Mouse (Mus musculus) G1E (cell line): ENCODE results near the gene Mrpl41. TPM values are rescaled to one million over a fixed set of nuclear protein-coding genes. Genes with fewer than 3 reads are reported as not detected.

Experiments
- ATAC-seq: 2 replicates; pipeline ENCODE4 v1.8.0; 2016; ENCODE audit warnings: mild to moderate bottlenecking; ENCODE audit not compliant: insufficient number of reproducible peaks, poor library complexity, low FRiP score, severe bottlenecking; ENCODE audit errors: extremely low read depth
- DNase-seq: peaks from one replicate; pipeline ENCODE4 v3.0.0; 2012; ENCODE audit warnings: low spot score
- H3K27me3 ChIP-seq: 2 replicates; pipeline ENCODE4 v1.6.1; 2012; ENCODE audit warnings: mild to moderate bottlenecking, low read length, inconsistent platforms; ENCODE audit not compliant: insufficient read depth
- H3K36me3 ChIP-seq: replicated peaks from 2 replicates; pipeline ENCODE3; 2012; ENCODE audit warnings: mild to moderate bottlenecking, inconsistent platforms
- H3K4me1 ChIP-seq: 2 replicates; pipeline ENCODE4 v1.6.1; 2012; ENCODE audit warnings: low read depth, low read length, inconsistent platforms, mixed read lengths; ENCODE audit not compliant: insufficient read depth
- H3K4me3 ChIP-seq: 2 replicates; pipeline ENCODE4 v1.5.1; 2012; ENCODE audit warnings: low read depth, mild to moderate bottlenecking, inconsistent platforms, low read length, moderate library complexity, mixed read lengths
- H3K9me3 ChIP-seq: replicated peaks from 2 replicates; pipeline ENCODE4 v1.6.1; 2012; ENCODE audit warnings: inconsistent platforms
- CTCF ChIP-seq: IDR thresholded peaks from 2 replicates; pipeline ENCODE4 v1.5.1; 2012; ENCODE audit warnings: low read depth, low read length, inconsistent platforms, mixed read lengths
- GATA1 ChIP-seq: IDR thresholded peaks from 2 replicates; pipeline ENCODE4 v1.6.1; 2012; ENCODE audit warnings: borderline replicate concordance, low read length, inconsistent platforms, mixed read lengths
- GATA2 ChIP-seq: IDR thresholded peaks from 2 replicates; pipeline ENCODE4 v1.6.1; 2012; ENCODE audit warnings: low read depth, low read length, inconsistent platforms, borderline replicate concordance
- POLR2AphosphoS5 ChIP-seq: IDR thresholded peaks from 2 replicates; pipeline ENCODE4 v1.6.1; 2012; ENCODE audit warnings: low read depth, low read length, inconsistent platforms; ENCODE audit not compliant: insufficient replicate concordance
- TAL1 ChIP-seq: conservative IDR thresholded peaks from 2 replicates; pipeline ENCODE4 v1.6.1; 2012; ENCODE audit warnings: low read depth, low read length, inconsistent platforms, mixed read lengths
- polyA plus RNA-seq: library from polyadenylated mRNA; stranded (reverse); fragments of >175 nt; gene quantifications from 2 replicates; pipeline ENCODE4 v1.2.3, GENCODE M21; 2012
- total RNA-seq, 2 experiments: library from RNA; stranded (forward) in 1 of 2; stranded (reverse) in 1 of 2; fragments of 200-1000 nt in 1 of 2; fragments of >200 nt in 1 of 2; fragmentation: Nextera tagmentation in 1 of 2; gene quantifications; 2 replicates each; pipeline ENCODE4 v1.2.3; 2014 to 2017

Mrpl41 gene
- total and polyA plus RNA-seq, 3 experiments = 41.6 to 128 (median 55.2) TPM

DNA sequence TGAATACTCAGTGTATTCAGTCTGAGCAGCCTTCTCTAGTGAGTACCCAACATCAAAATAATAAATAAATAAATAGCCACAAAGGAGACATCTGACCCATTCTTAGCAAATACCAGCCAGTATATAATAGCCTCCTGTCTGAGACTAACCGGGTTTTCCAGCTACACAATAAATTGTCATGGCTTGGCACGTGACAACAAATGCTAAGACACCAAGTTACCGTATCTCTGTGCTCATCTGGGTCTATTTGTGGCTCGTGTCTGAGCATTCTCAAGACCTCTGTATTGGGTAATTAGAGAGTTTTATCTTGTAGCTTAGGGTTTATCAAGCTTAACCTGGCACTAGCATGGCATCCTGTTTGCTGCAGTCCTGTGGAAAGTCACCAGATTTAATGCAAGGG is 32.8 kb downstream of the Mrpl41 start:
- DNase-seq (no peak), ATAC-seq (no peak; the same call in 1 of the 2 replicates)
- H3K27me3 ChIP-seq = peaks cover 23% of the 10 kb centered on the region
- H3K36me3 ChIP-seq = no peaks in the 10 kb centered on the region
- TF ChIP-seq CTCF = no peak
- no peak for TF ChIP-seq GATA2
- no peak for TF ChIP-seq GATA1
- TF ChIP-seq TAL1 = no peak
- TF ChIP-seq POLR2AphosphoS5 = no peak
- H3K4me3 ChIP-seq = no peak overlapping the region
- no peaks in the 10 kb centered on the region for H3K9me3 ChIP-seq
- H3K4me1 ChIP-seq = peaks cover 7% of the 10 kb centered on the region; the same call in 1 of the 2 replicates

DNA sequence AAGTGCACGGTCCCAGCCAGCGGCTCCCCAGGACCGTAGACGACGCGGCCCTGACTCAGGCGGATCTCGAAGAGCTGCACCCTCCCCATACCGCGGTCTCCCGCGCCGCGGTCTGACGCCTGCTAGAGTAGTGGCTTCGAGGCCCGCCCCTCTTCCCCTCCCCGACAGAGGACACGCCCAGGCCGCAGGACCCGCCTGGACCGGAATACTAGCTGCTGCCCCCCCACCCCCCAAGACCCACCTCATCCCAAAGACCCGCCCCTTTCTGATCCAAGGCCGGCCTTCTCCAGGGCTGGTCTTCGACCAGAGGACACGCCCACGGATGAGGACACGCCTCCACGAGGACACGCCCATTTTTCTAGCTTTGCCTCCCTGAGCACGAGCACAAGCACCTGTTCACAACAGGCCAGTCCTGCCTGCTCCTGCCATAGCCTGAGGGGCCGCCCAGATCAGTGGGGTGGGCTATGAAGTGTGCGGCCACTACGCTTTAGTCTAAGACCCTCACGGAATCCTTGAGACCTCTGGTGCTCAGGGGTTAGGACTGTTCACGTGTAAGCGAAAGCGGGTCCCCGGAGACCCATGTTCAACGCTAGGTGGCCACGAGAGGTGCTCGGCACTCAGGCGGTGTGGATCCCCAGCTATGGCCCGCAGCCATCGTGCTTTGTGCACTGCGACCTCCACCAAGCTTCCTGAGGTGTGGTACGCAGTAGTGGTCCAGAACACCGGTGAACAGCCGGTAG is 39.7 kb downstream of the Mrpl41 start, which contains the start of gene Arrdc1:
Gene Arrdc1 (minus strand): TSS at position 196 of the 740 bp plus-strand sequence.
- Histone ChIP-seq H3K9me3 (no peaks in the 10 kb centered on the region), H3K4me3 (peak within 1 kb of the TSS; percentile 89), H3K4me1 (peaks cover 30% of the 10 kb centered on the region), H3K27me3 (peaks cover 23% of the 10 kb centered on the region), H3K36me3 (peaks cover 19% of the 10 kb centered on the region)
- TF ChIP-seq TAL1 (no peak), CTCF (0 out of 2 replicates have a peak, but pooled peaks have one; percentile 14)
- ATAC-seq (peak; percentile 90), DNase-seq (peak; percentile 82)

DNA sequence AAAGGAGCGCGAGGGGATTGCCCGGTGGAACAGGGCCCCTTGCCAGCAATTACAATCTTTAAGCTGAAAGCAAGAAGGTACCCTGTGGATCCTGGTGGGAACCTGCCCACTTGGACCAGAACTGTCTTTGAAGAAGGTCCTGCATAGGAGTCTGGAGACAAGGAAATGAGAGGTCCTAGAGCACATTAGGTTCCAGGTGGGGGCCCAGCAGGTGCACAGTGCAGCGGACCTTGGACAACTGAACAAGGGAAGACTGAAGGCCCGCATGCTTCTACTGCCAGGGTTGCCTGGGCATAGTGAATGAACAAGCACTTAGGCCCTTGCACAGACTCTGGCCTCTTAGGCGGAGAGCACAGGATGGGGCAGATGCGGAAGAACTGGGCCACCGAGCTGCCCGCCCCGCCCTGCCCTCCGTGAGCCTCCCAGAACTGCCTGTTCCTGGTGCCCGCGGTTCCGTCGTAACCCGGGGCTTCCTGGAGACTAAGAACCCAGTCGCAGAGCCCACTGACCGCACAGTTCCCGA is 40.4 kb downstream of the Mrpl41 start:
- DNase-seq (no peak), ATAC-seq (no peak)
- no peak for TF ChIP-seq GATA2
- no peak for TF ChIP-seq POLR2AphosphoS5
- TF ChIP-seq CTCF = no peak
- no peak for TF ChIP-seq GATA1
- TF ChIP-seq TAL1 = no peak
- H3K4me1 ChIP-seq = peaks cover 30% of the 10 kb centered on the region
- H3K36me3 ChIP-seq = peaks cover 23% of the 10 kb centered on the region
- no peaks in the 10 kb centered on the region for H3K9me3 ChIP-seq
- H3K4me3 ChIP-seq = peak overlapping the region; percentile 89
- H3K27me3 ChIP-seq = peaks cover 17% of the 10 kb centered on the region

DNA sequence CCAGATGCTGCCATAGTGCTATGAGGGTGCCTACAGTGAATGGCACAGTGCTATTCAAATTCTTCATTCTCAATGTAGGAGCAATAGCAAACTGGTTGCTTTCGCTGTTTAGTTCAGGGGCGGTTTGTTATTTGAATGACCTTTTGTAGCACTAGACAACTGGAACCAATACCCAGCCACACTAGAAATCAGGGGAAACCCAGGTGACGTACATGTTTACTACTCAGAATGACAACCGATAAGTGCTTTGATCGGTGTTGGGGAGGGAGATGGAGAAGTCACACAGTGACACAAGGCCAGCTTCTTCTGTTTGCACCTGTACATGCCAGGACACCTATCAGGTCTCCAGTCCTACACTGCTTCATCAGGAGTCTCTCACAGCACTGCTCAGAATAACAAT is 45.3 kb downstream of the Mrpl41 start:
- Histone ChIP-seq H3K4me3 (no peak overlapping the region), H3K27me3 (no peaks in the 10 kb centered on the region), H3K4me1 (peaks cover 19% of the 10 kb centered on the region), H3K9me3 (no peaks in the 10 kb centered on the region), H3K36me3 (peaks cover 64% of the 10 kb centered on the region)
- ATAC-seq (no peak), DNase-seq (no peak)
- TF ChIP-seq GATA1 (no peak), POLR2AphosphoS5 (no peak), CTCF (no peak), GATA2 (no peak), TAL1 (no peak)

DNA sequence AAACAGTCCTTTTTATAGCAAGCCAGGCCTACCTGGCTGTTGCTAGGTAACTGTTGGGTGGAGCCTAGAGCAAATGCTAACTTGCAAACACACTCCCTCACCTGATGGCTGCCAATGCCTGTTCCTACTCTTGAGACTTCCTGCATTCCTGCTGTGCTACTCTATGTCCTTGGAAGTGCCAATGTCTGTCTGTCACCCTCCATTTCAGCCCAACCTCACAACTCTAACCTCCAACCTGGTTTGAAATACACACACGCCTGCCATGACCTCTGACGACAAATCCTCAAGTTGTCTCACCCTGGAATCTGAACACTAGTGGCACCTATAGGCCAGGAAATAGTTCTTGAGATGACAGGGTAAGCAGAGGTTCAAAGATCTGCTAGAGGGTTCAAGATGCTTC is 45.8 kb downstream of the Mrpl41 start:
- DNase-seq = no peak
- Histone ChIP-seq H3K4me3 (no peak overlapping the region), H3K9me3 (no peaks in the 10 kb centered on the region), H3K36me3 (peaks cover 65% of the 10 kb centered on the region), H3K4me1 (peaks cover 15% of the 10 kb centered on the region), H3K27me3 (no peaks in the 10 kb centered on the region)
- ATAC-seq = no peak
- no peak for TF ChIP-seq GATA2
- no peak for TF ChIP-seq TAL1
- TF ChIP-seq POLR2AphosphoS5 = no peak
- TF ChIP-seq CTCF = no peak
- TF ChIP-seq GATA1 = no peak

DNA sequence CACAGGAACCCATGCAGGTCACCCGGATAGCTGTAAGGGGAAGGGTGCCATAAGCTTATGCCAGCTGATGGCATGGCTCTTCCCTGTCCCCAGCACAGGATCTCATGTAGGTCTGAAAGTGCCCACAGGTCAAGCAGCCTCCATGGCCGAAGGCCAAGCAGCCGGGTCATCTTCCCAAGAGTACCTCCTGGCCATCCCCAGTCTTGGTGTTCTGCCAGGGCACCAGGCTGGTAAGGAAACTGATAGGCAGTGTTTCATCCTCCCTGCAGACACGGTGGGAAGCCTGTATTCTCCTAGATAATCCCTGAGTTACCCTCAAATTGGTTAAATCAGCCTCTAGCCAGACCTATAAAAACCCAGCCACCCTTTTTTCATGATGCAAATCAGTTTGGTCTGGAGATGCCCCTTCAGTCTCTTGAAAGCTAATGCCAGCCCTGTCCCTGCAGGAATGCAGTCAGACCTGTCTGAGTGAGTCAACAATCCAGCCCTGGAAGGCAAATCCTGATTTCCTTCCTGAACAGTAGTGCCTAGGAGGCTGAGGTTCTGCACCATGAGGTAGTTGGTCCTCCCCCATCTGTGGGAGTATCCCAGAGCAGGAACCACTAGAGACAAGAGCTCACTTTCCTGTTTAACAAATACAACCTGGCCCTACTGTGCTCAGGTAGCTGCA is 47.0 kb downstream of the Mrpl41 start:
- no peaks in the 10 kb centered on the region for H3K27me3 ChIP-seq
- peaks cover 6% of the 10 kb centered on the region for H3K4me1 ChIP-seq
- no peaks in the 10 kb centered on the region for H3K9me3 ChIP-seq
- H3K36me3 ChIP-seq = peaks cover 60% of the 10 kb centered on the region
- ATAC-seq (no peak), DNase-seq (no peak)
- no peak overlapping the region for H3K4me3 ChIP-seq
- no peak for TF ChIP-seq GATA1
- no peak for TF ChIP-seq GATA2
- no peak for TF ChIP-seq POLR2AphosphoS5
- no peak for TF ChIP-seq CTCF
- no peak for TF ChIP-seq TAL1
